In genomic region chr3:67462578-67462977, GRCm38 (mm10) we compare ENCODE assay signal across 8 mouse cellular contexts. TPM values are rescaled to one million over a fixed set of nuclear protein-coding genes. Genes with fewer than 3 reads are reported as not detected.
DNase-seq lines count a peak whose midpoint lies in the region; ATAC-seq lines count a peak whose summit lies in the region.

No protein-coding gene starts in this region.

- no peaks in the 10 kb centered on the region for H3K9me3 ChIP-seq in embryonic facial prominence, embryonic 10.5 days
- H3K9me3 ChIP-seq in intestine, embryonic 15.5 days = no peaks in the 10 kb centered on the region
- no peaks in the 10 kb centered on the region for H3K9me3 ChIP-seq in neural tube, embryonic 12.5 days

- peak overlapping the region; percentile 77 for H3K4me3 ChIP-seq in embryonic facial prominence, embryonic 10.5 days
- peak overlapping the region; percentile 60 for H3K4me3 ChIP-seq in intestine, embryonic 15.5 days (replicated peaks)
- H3K4me3 ChIP-seq in neural tube, embryonic 12.5 days = peak overlapping the region; percentile 62

- no peak overlapping the region for H3K27ac ChIP-seq in embryonic facial prominence, embryonic 10.5 days (replicated peaks)
- no peak overlapping the region for H3K27ac ChIP-seq in intestine, embryonic 15.5 days
- H3K27ac ChIP-seq in neural tube, embryonic 12.5 days = no peak overlapping the region

- H3K36me3 ChIP-seq in embryonic facial prominence, embryonic 10.5 days (replicated peaks) = peaks cover 52% of the 10 kb centered on the region
- peaks cover 8% of the 10 kb centered on the region; the same call in 1 of the 2 replicates for H3K36me3 ChIP-seq in intestine, embryonic 15.5 days
- peaks cover 20% of the 10 kb centered on the region for H3K36me3 ChIP-seq in neural tube, embryonic 12.5 days

- 66% methylated on average over 10 of the region's 10 CpGs for WGBS in embryonic facial prominence, embryonic 10.5 days
- 39% methylated on average over 10 of the region's 10 CpGs for WGBS in intestine, embryonic 15.5 days
- 44% methylated on average over 10 of the region's 10 CpGs for WGBS in neural tube, embryonic 12.5 days

- ATAC-seq in intestine, embryonic 15.5 days = no peak
- 0 out of 2 replicates have a peak, but pooled peaks have one; percentile 41 for ATAC-seq in neural tube, embryonic 12.5 days (ENCODE audit: low FRiP score, low read depth)
- ATAC-seq in erythroblast, adult 5-6 weeks (replicated peaks; ENCODE audit: low FRiP score, poor library complexity, severe bottlenecking) = no peak

- peak; percentile 15 for DNase-seq in kidney, postnatal 10 days
- no peak for DNase-seq in kidney, adult 8-10 months
- DNase-seq in embryonic facial prominence, embryonic 10.5 days (ENCODE audit: low spot score) = no peak
- DNase-seq in yolk sac, embryonic 10.5 days (ENCODE audit: low spot score) = no peak
- DNase-seq in layer of hippocampus, adult 18-20 months (ENCODE audit: low spot score in 2 of 2) = no peak

- peaks cover 13% of the 10 kb centered on the region for H3K4me1 ChIP-seq in embryonic facial prominence, embryonic 10.5 days
- H3K4me1 ChIP-seq in intestine, embryonic 15.5 days (replicated peaks) = peaks cover 2% of the 10 kb centered on the region; the same call in 1 of the 2 replicates
- H3K4me1 ChIP-seq in neural tube, embryonic 12.5 days = peaks cover 12% of the 10 kb centered on the region

- no peaks in the 10 kb centered on the region for H3K27me3 ChIP-seq in embryonic facial prominence, embryonic 10.5 days (replicated peaks; ENCODE audit: low read depth, poor library complexity, severe bottlenecking)
- H3K27me3 ChIP-seq in intestine, embryonic 15.5 days (replicated peaks) = no peaks in the 10 kb centered on the region
- H3K27me3 ChIP-seq in neural tube, embryonic 12.5 days (replicated peaks) = no peaks in the 10 kb centered on the region

- no peak overlapping the region; the same call in 1 of the 2 replicates for H3K9ac ChIP-seq in intestine, embryonic 15.5 days
- peak overlapping the region; percentile 77 for H3K9ac ChIP-seq in neural tube, embryonic 12.5 days

- H3K4me2 ChIP-seq in intestine, embryonic 15.5 days (replicated peaks) = peak overlapping the region; percentile 73
- peak overlapping the region; percentile 86 for H3K4me2 ChIP-seq in neural tube, embryonic 12.5 days (replicated peaks)

RNA-seq across cellular contexts. Expression of gene Lxn, which starts 1.1 kb away (rescaled TPM):
- 57.8 and 62.9 TPM in 2 replicates for polyA plus RNA-seq in embryonic facial prominence, embryonic 10.5 days (2016; fragmentation: Nextera tagmentation; extraction: Ambion mirVana)
- polyA plus RNA-seq in intestine, embryonic 15.5 days (2015; fragmentation: Nextera tagmentation; extraction: Ambion mirVana) = 86.8 and 92.4 TPM in 2 replicates
- 202 and 218 TPM in 2 replicates for polyA plus RNA-seq in neural tube, embryonic 12.5 days (2016; fragmentation: Nextera tagmentation; extraction: Ambion mirVana)
- total RNA-seq in erythroblast, adult 5-6 weeks (2015; ENCODE audit: low replicate concordance) = 9.0 and 15.4 TPM in 2 replicates
- 1.4 and 6.6 TPM in 2 replicates for total RNA-seq in erythroblast, adult 5-6 weeks (2017; ENCODE audit: low replicate concordance)
- total RNA-seq in layer of hippocampus, adult 18-20 months (2021) = 10 to 100 TPM; 45.4 to 49.6 TPM

RNA-seq across cellular contexts. Expression of gene Gfm1, which starts 32.7 kb away (rescaled TPM):
- polyA plus RNA-seq in embryonic facial prominence, embryonic 10.5 days (2016; fragmentation: Nextera tagmentation; extraction: Ambion mirVana) = 59.1 and 63.7 TPM in 2 replicates
- 54.6 and 59.7 TPM in 2 replicates for polyA plus RNA-seq in intestine, embryonic 15.5 days (2015; fragmentation: Nextera tagmentation; extraction: Ambion mirVana)
- polyA plus RNA-seq in neural tube, embryonic 12.5 days (2016; fragmentation: Nextera tagmentation; extraction: Ambion mirVana) = 37.3 and 40.1 TPM in 2 replicates
- 11.5 and 11.9 TPM in 2 replicates for total RNA-seq in erythroblast, adult 5-6 weeks (2015; ENCODE audit: low replicate concordance)
- total RNA-seq in erythroblast, adult 5-6 weeks (2017; ENCODE audit: low replicate concordance) = 18.3 and 20.4 TPM in 2 replicates
- total RNA-seq in layer of hippocampus, adult 18-20 months (2021) = 10 to 100 TPM; 52.1 to 57.7 TPM

RNA-seq across cellular contexts. Expression of gene Rarres1, which starts 52.7 kb away (rescaled TPM):
- polyA plus RNA-seq in embryonic facial prominence, embryonic 10.5 days (2016; fragmentation: Nextera tagmentation; extraction: Ambion mirVana) = 2.0 and 4.3 TPM in 2 replicates
- 0.67 and 0.95 TPM in 2 replicates for polyA plus RNA-seq in intestine, embryonic 15.5 days (2015; fragmentation: Nextera tagmentation; extraction: Ambion mirVana)
- 1.4 and 1.8 TPM in 2 replicates for polyA plus RNA-seq in neural tube, embryonic 12.5 days (2016; fragmentation: Nextera tagmentation; extraction: Ambion mirVana)
- not detected in 2 replicates for total RNA-seq in erythroblast, adult 5-6 weeks (2015; ENCODE audit: low replicate concordance)
- total RNA-seq in erythroblast, adult 5-6 weeks (2017; ENCODE audit: low replicate concordance) = not detected in 2 replicates
- total RNA-seq in layer of hippocampus, adult 18-20 months (2021) = 1 to 10 TPM; 1.2 to 1.3 TPM
